Mouse (Mus musculus) embryonic facial prominence, embryonic 11.5 days (tissue): ENCODE results near the gene Asf1a. TPM values are rescaled to one million over a fixed set of nuclear protein-coding genes. Genes with fewer than 3 reads are reported as not detected.

Experiments used
- ATAC-seq: fragments of 200-750 bp; cut with Nextera tagmentation; replicated peaks from 2 replicates; pipeline ENCODE4 v1.8.0; 2017; ENCODE audit warnings: low read depth; ENCODE audit not compliant: insufficient number of reproducible peaks, low FRiP score, low TSS enrichment
- DNase-seq: peaks from one replicate; pipeline ENCODE4 v3.0.0-alpha.2; 2015; ENCODE audit warnings: low spot score
- H3K27ac ChIP-seq: fragments of 300-500 bp; sonication (generic); replicated peaks from 2 replicates; pipeline ENCODE4 v1.5.1; 2014; ENCODE audit warnings: mild to moderate bottlenecking, low read depth, low read length, control low read depth
- H3K27me3 ChIP-seq: fragments of 300-500 bp; sonication (generic); 2 replicates; pipeline ENCODE4 v1.6.1; 2014; ENCODE audit warnings: mild to moderate bottlenecking, low read length, moderate library complexity, mixed read lengths; ENCODE audit not compliant: control insufficient read depth, insufficient read depth
- H3K36me3 ChIP-seq: fragments of 300-500 bp; sonication (generic); replicated peaks from 2 replicates; pipeline ENCODE4 v1.6.1; 2014; ENCODE audit warnings: low read depth, mild to moderate bottlenecking, low read length, moderate library complexity, mixed read lengths; ENCODE audit not compliant: control insufficient read depth, insufficient read depth
- H3K4me1 ChIP-seq: fragments of 300-500 bp; sonication (generic); 2 replicates; pipeline ENCODE4 v1.6.1; 2014; ENCODE audit warnings: low read length, mixed read lengths; ENCODE audit not compliant: control insufficient read depth, insufficient read depth
- H3K4me2 ChIP-seq: fragments of 300-500 bp; sonication (generic); 2 replicates; pipeline ENCODE4 v1.6.1; 2014; ENCODE audit warnings: low read depth, mild to moderate bottlenecking, control low read depth, low read length, moderate library complexity
- H3K4me3 ChIP-seq: fragments of 300-500 bp; sonication (generic); 2 replicates; pipeline ENCODE4 v1.5.1; 2014; ENCODE audit warnings: low read depth, low read length, control low read depth
- H3K9ac ChIP-seq: fragments of 300-500 bp; sonication (generic); replicated peaks from 2 replicates; pipeline ENCODE4 v1.6.1; 2014; ENCODE audit warnings: mild to moderate bottlenecking, control low read depth, low read length
- H3K9me3 ChIP-seq: fragments of 300-500 bp; sonication (generic); replicated peaks from 2 replicates; pipeline ENCODE4 v1.6.1; 2016; ENCODE audit warnings: mild to moderate bottlenecking, low read length, inconsistent platforms, mixed read lengths; ENCODE audit not compliant: control insufficient read depth
- WGBS: fragments of 180-500 bp; shearing (Covaris S2); extraction: QIAGEN DNeasy Blood & Tissue Kit; methylation state at CpG from one replicate; pipeline ENCODE4 v1.1.7; 2014; 5-methylcytosine and 5-hydroxymethylcytosine counted together
- polyA plus RNA-seq: library from polyadenylated mRNA; unstranded; fragments of >200 nt; fragmentation: Nextera tagmentation; extraction: Ambion mirVana; gene quantifications from 2 replicates; pipeline ENCODE4 v1.2.1, GENCODE M21; 2014

Gene Asf1a
- polyA plus RNA-seq: 190 and 215 TPM in 2 replicates

- Histone ChIP-seq H3K4me3 (peak within 1 kb of the TSS; percentile 95), H3K4me1 (no peaks in the 10 kb centered on the region), H3K9me3 (no peaks in the 10 kb centered on the region), H3K36me3 (no peaks in the 10 kb centered on the region), H3K9ac (peak within 1 kb of the TSS; percentile 98), H3K4me2 (peak within 1 kb of the TSS; percentile 56), H3K27ac (peak within 1 kb of the TSS; percentile 99), H3K27me3 (no peaks in the 10 kb centered on the region)
- 0% methylated on average over 49 of the region's 52 CpGs for WGBS
- ATAC-seq (peak; percentile 98), DNase-seq (peak; percentile 96)
These were observed at the start of gene Asf1a for GRCm38 (mm10) chr10:53596677-53597120. TSS of gene Asf1a (plus strand) at chr10:53596757.

DNA sequence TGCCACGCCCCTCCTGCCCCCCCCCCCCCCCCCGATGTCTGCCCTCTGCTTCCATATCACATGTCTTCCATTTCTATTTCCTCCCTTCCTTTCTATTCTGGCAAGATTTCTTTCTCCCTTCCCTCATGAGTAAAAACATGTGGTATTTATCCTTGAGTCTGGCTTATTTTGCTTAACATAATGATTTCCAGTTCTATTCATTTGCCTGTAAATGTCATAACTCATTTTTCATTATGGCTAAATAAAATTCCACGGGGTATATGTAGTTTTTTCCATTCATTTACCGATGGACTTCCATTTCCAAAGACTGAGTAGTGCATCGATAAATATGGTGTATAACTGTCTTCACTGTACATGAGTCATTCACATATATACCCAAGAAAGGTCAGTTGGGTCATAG lies 34.6 kb upstream of the Asf1a start:
- 69% methylated on average over 5 of the region's 5 CpGs for WGBS
- no peak overlapping the region for H3K27ac ChIP-seq
- ATAC-seq: no peak

DNA sequence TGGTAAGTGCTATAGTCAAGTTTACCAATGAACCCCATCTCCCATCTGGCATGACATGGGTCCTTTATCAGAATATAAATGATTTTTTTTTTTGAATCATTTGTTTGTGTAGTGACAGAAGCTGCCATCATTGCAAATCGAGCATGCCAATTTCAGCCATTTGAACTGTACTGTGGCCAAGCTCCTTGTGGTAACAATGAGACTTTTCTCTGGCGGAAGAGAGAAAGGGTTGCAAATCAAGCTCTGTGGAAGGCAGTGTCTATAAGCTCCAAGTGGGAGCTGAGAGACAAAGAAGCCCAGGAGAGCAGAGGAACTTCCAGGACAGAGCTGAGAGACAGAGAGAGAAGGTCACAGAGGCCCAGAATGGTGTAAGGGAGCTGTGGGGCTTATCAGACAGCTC lies 31.0 kb upstream of the Asf1a start:
- no peak for DNase-seq
- Histone ChIP-seq H3K9ac (no peak overlapping the region), H3K9me3 (no peaks in the 10 kb centered on the region), H3K4me2 (no peak overlapping the region), H3K27ac (no peak overlapping the region), H3K4me3 (no peak overlapping the region), H3K27me3 (no peaks in the 10 kb centered on the region), H3K36me3 (no peaks in the 10 kb centered on the region), H3K4me1 (no peaks in the 10 kb centered on the region)
- no peak for ATAC-seq
- 81% methylated on average over 2 of the region's 2 CpGs for WGBS

More for the DNA sequence above, 34.6 kb upstream of the Asf1a start:
- peak; percentile 13 for DNase-seq
- Histone ChIP-seq H3K4me1 (no peaks in the 10 kb centered on the region), H3K27me3 (no peaks in the 10 kb centered on the region), H3K9me3 (no peaks in the 10 kb centered on the region), H3K4me3 (no peak overlapping the region), H3K4me2 (no peak overlapping the region), H3K36me3 (no peaks in the 10 kb centered on the region), H3K9ac (no peak overlapping the region)

- Histone ChIP-seq H3K36me3 (no peaks in the 10 kb centered on the region), H3K4me2 (no peak overlapping the region), H3K27ac (no peak overlapping the region), H3K4me1 (no peaks in the 10 kb centered on the region), H3K9ac (no peak overlapping the region), H3K4me3 (no peak overlapping the region), H3K9me3 (no peaks in the 10 kb centered on the region), H3K27me3 (no peaks in the 10 kb centered on the region)
- ATAC-seq (no peak), DNase-seq (no peak)
These were observed 28.0 kb upstream of the Asf1a start for GRCm38 (mm10) chr10:53568531-53568930.

DNA sequence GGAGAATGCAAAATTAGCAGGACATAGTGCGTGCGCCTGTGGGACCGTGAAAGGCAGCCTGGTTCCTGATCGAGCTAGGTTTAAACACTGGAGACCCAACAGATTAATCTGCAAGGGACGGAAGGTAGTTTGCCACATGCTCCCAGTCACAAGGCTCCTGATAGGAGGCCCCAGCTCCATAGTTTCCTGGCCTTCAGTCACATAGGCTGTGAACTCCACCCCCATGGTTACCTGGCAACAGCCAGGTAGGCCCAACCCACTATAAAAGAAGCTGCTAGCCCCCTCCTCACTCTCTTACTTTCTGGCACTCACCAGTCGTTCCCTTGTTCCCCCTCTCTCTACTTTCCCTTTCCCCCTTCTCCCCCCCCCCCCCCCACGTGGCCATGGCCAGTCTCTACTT lies 16.4 kb upstream of the Asf1a start:
- peak; percentile 67 for ATAC-seq
- Histone ChIP-seq H3K27me3 (no peaks in the 10 kb centered on the region), H3K9ac (no peak overlapping the region), H3K4me1 (no peaks in the 10 kb centered on the region), H3K9me3 (no peaks in the 10 kb centered on the region), H3K4me3 (no peak overlapping the region), H3K36me3 (no peaks in the 10 kb centered on the region), H3K27ac (no peak overlapping the region), H3K4me2 (no peak overlapping the region)
- no peak for DNase-seq
- WGBS: 32% methylated on average over 7 of the region's 7 CpGs

DNA sequence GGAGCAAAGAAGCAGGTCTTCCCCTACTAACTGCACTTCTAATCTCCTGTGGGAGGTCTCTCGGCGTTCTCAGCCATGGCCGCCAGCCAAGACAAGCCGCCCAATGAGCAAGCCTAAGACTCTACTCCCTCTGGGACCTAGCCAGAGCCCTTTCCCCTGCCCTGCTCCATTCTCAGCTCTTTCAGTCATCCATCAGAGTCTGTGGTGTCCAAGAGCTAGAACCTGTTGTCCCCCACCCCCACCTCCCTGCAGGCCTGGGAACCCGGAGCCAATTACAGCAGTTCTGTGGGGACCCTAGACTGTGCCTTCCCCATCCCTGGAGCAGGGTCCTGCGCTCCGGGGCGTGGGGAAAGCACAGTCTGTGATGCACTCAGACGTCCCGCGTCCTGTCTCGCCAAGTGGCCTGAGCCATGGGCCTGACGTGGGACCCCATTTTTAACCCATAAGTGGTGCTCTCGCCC lies 15.9 kb upstream of the Asf1a start:
- peak overlapping the region; percentile 22 for H3K4me3 ChIP-seq
- H3K9ac ChIP-seq: peak overlapping the region; percentile 41; the same call in 1 of the 2 replicates
- no peaks in the 10 kb centered on the region for H3K9me3 ChIP-seq
- no peaks in the 10 kb centered on the region for H3K27me3 ChIP-seq
- peak; percentile 84 for ATAC-seq
- no peaks in the 10 kb centered on the region for H3K36me3 ChIP-seq
- H3K4me2 ChIP-seq: peak overlapping the region; percentile 44
- H3K4me1 ChIP-seq: no peaks in the 10 kb centered on the region
- WGBS: 21% methylated on average over 14 of the region's 14 CpGs
- peak; percentile 35 for DNase-seq
- no peak overlapping the region for H3K27ac ChIP-seq

- Histone ChIP-seq H3K27me3 (no peaks in the 10 kb centered on the region), H3K9me3 (no peaks in the 10 kb centered on the region), H3K4me3 (peak overlapping the region; percentile 22), H3K36me3 (no peaks in the 10 kb centered on the region), H3K4me1 (no peaks in the 10 kb centered on the region), H3K4me2 (peak overlapping the region; percentile 44), H3K9ac (no peak overlapping the region), H3K27ac (no peak overlapping the region)
- WGBS: 26% methylated on average over 11 of the region's 12 CpGs
- ATAC-seq (peak; percentile 75), DNase-seq (no peak)
These were observed 15.5 kb upstream of the Asf1a start for GRCm38 (mm10) chr10:53581087-53581486.

DNA sequence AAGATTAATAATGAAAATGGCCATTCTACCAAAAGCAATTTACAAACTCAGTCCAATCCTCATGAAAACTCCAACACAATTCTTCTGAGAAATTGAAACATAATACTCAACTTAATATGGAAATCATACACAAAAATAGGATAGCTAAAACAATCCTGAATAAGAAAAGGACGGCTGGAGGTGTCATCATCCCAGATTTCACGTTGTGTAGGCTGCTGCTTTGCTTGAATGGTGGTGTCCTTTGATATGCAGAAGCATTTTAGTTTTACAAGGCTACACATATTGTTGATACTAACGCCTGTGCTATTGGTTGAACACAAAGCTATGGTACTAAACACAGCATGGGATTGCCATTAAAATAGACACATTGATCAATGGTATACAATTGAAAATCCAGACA lies 10.8 kb upstream of the Asf1a start:
- Histone ChIP-seq H3K36me3 (no peaks in the 10 kb centered on the region), H3K9ac (no peak overlapping the region), H3K4me1 (no peaks in the 10 kb centered on the region), H3K27me3 (no peaks in the 10 kb centered on the region), H3K4me3 (no peak overlapping the region), H3K4me2 (no peak overlapping the region), H3K27ac (no peak overlapping the region), H3K9me3 (no peaks in the 10 kb centered on the region)
- ATAC-seq: no peak
- WGBS: 78% methylated on average over 3 of the region's 3 CpGs
- DNase-seq: no peak
